Mouse (Mus musculus): ENCODE measurements at regions not wholly inside any gene's neighbourhood (a gene's known extent, or its start where the extent isn't known, plus 50 kb on each side); places are given as distances from the start of the nearest gene placed in this dataset.
A peak's percentile ranks its signal among the peaks of the same experiment; 100 is the strongest.
"Not testable (repeated sequence)": the region's sequence is repeated elsewhere in the genome, so short reads cannot be mapped to it uniquely, and the experiment has no call there.

- DNase-seq = no peak
These were observed 55.9 kb upstream of the Inpp4b start for GRCm38 (mm10) chr8:81286280-81287034.

- no peak for DNase-seq
These were observed 82.3 kb upstream of the Inpp4b start for GRCm38 (mm10) chr8:81260089-81260488.

GRCm38 (mm10) chr8:81223872-81224271 is 118.5 kb upstream of the Inpp4b start:
- no peak for DNase-seq

- DNase-seq = not testable (repeated sequence)
These were observed 155.1 kb upstream of the Inpp4b start for GRCm38 (mm10) chr8:81187061-81187790.

- no peak for DNase-seq
These were observed 160.8 kb upstream of the Usp38 start for GRCm38 (mm10) chr8:81175537-81175936.

GRCm38 (mm10) chr8:81147239-81147638 is 132.5 kb upstream of the Usp38 start:
- DNase-seq = no peak

- no peak for DNase-seq
These were observed 92.2 kb upstream of the Usp38 start for GRCm38 (mm10) chr8:81106763-81107509.

GRCm38 (mm10) chr8:81098963-81099362 is 84.2 kb upstream of the Usp38 start:
- no peak for DNase-seq

- no peak for DNase-seq
These were observed 82.5 kb upstream of the Usp38 start for GRCm38 (mm10) chr8:81097076-81097819.

GRCm38 (mm10) chr8:81095237-81095636 is 80.5 kb upstream of the Usp38 start:
- DNase-seq = no peak

GRCm38 (mm10) chr8:81080865-81081637 is 66.3 kb upstream of the Usp38 start:
- no peak for DNase-seq

GRCm38 (mm10) chr8:81079887-81080300 is 65.2 kb upstream of the Usp38 start:
- peak; percentile 8 to 12 for DNase-seq

GRCm38 (mm10) chr8:81069080-81069840 is 54.5 kb upstream of the Usp38 start:
- no peak for DNase-seq

GRCm38 (mm10) chr8:81068519-81068918 is 53.8 kb upstream of the Usp38 start:
- no peak for DNase-seq

- no peak for DNase-seq
These were observed 52.0 kb upstream of the Usp38 start for GRCm38 (mm10) chr8:81066765-81067164.
